Mouse (Mus musculus) stomach, embryonic 16.5 days (tissue): ENCODE data around the gene Dydc1. TPM values are rescaled to one million over a fixed set of nuclear protein-coding genes. Genes with fewer than 3 reads are reported as not detected.
"Not testable (repeated sequence)": the region's sequence is repeated elsewhere in the genome, so short reads cannot be mapped to it uniquely, and the experiment has no call there.

Experiments used
- ATAC-seq: fragments of 200-750 bp; cut with Nextera tagmentation; 2 replicates; pipeline ENCODE4 v1.8.0; 2017; ENCODE audit warnings: moderate number of reproducible peaks, moderate TSS enrichment; ENCODE audit not compliant: insufficient read depth, low FRiP score
- H3K27ac ChIP-seq: fragments of 300-500 bp; sonication (generic); 2 replicates; pipeline ENCODE4 v1.5.1; 2014; ENCODE audit warnings: low read length
- H3K27me3 ChIP-seq: fragments of 300-500 bp; sonication (generic); 2 replicates; pipeline ENCODE4 v1.6.1; 2014; ENCODE audit warnings: low read length, control low read depth, mixed read lengths; ENCODE audit not compliant: control insufficient read depth, insufficient read depth
- H3K36me3 ChIP-seq: fragments of 300-500 bp; sonication (generic); 2 replicates; pipeline ENCODE4 v1.6.1; 2014; ENCODE audit warnings: low read length; ENCODE audit not compliant: control insufficient read depth, insufficient read depth
- H3K4me1 ChIP-seq: fragments of 300-500 bp; sonication (generic); 2 replicates; pipeline ENCODE4 v1.6.1; 2014; ENCODE audit warnings: low read length, control low read depth, mixed read lengths; ENCODE audit not compliant: control insufficient read depth, insufficient read depth
- H3K4me2 ChIP-seq: fragments of 300-500 bp; sonication (generic); 2 replicates; pipeline ENCODE4 v1.6.1; 2014; ENCODE audit warnings: low read depth, low read length, mixed read lengths
- H3K4me3 ChIP-seq: fragments of 300-500 bp; sonication (generic); replicated peaks from 2 replicates; pipeline ENCODE4 v1.5.1; 2014; ENCODE audit warnings: mild to moderate bottlenecking, low read length
- H3K9ac ChIP-seq: fragments of 300-500 bp; sonication (generic); 2 replicates; pipeline ENCODE4 v1.6.1; 2014; ENCODE audit warnings: low read length
- H3K9me3 ChIP-seq: fragments of 300-500 bp; sonication (generic); replicated peaks from 2 replicates; pipeline ENCODE4 v1.6.1; 2016; ENCODE audit warnings: low read length, control low read depth; ENCODE audit not compliant: control insufficient read depth
- WGBS: fragments of 180-500 bp; shearing (Covaris S2); extraction: QIAGEN DNeasy Blood & Tissue Kit; methylation state at CpG from one replicate; pipeline ENCODE4 v1.1.7; 2014; 5-methylcytosine and 5-hydroxymethylcytosine counted together
- polyA plus RNA-seq: library from polyadenylated mRNA; unstranded; fragments of >200 nt; fragmentation: Nextera tagmentation; extraction: Ambion mirVana; gene quantifications from 2 replicates; pipeline ENCODE4 v1.2.1, GENCODE M21; 2015

The Dydc1 gene
- polyA plus RNA-seq, 1 experiment from 2014 or later: not detected

DNA sequence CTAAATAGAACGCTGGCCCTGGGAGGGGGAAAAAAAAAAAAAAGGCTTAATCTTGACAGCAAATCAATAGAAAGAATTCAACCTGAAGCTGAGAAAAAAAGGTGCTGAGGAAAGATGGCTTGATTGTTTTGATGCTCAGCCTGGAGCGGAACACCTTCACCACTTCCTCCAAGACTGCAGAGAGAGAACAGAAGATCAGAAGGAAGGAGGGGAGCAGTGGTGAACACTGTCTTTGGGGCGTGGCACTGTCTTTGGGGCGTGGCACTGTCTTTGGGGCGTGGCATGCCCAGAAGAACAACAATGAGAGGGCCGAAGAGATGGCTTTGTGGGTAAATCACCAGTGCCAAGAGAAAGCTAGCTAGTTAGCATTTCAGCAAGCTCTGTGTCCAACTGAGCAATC lies 22.2 kb upstream of the Dydc1 start:
- H3K9me3 ChIP-seq: no peaks in the 10 kb centered on the region
- no peak overlapping the region for H3K9ac ChIP-seq
- H3K27ac ChIP-seq: no peak overlapping the region
- no peaks in the 10 kb centered on the region for H3K27me3 ChIP-seq
- H3K4me3 ChIP-seq: no peak overlapping the region
- no peak for ATAC-seq
- WGBS: 51% methylated on average over 6 of the region's 6 CpGs
- H3K36me3 ChIP-seq: no peaks in the 10 kb centered on the region
- no peak overlapping the region for H3K4me2 ChIP-seq
- no peaks in the 10 kb centered on the region for H3K4me1 ChIP-seq

DNA sequence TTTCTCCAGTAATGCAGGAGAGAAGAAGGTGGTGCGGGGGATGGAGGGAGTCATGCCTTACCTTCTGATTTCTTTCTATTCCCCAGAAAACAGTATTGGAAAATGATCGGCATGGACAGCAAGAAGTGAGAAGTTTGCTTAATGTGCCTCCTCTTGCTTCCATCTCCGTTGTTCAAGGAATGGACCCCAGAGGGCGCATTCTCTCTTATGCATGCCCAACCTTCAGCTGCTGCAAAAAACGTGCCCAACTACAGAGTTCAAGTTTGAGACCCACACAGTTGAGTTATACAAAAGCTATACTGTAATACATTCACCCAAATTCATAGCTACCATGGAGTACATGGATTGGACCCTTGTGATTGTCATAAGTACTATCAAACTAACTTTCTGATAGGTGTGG lies 20.2 kb upstream of the Dydc1 start:
- no peak overlapping the region for H3K9ac ChIP-seq
- H3K4me1 ChIP-seq: no peaks in the 10 kb centered on the region
- H3K27me3 ChIP-seq: no peaks in the 10 kb centered on the region
- H3K27ac ChIP-seq: no peak overlapping the region
- no peaks in the 10 kb centered on the region for H3K9me3 ChIP-seq
- no peaks in the 10 kb centered on the region for H3K36me3 ChIP-seq
- no peak overlapping the region for H3K4me3 ChIP-seq
- ATAC-seq: no peak
- H3K4me2 ChIP-seq: no peak overlapping the region
- 75% methylated on average over 5 of the region's 5 CpGs for WGBS

DNA sequence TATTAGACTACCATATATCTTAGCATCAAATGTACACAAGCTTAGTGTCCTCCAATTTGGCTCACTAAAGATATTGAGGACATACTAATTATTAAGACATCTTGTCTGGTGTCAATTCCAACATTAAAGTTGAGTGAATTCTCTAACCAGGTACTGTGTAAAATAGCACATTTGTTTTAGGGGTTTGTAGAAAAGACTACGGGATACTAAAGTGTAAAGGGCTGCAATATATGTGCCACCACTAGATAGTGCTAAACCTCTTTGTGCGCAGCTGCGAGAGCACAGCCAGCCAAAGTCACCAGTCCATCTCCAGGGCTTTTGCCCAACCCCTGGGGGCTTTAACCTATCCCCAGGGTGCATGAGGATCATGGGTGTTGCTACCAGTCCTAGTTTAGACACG lies 19.5 kb upstream of the Dydc1 start:
- not testable (repeated sequence) for H3K27ac ChIP-seq, H3K4me2 ChIP-seq, H3K4me3 ChIP-seq, ATAC-seq, H3K9ac ChIP-seq, H3K36me3 ChIP-seq, H3K4me1 ChIP-seq, H3K27me3 ChIP-seq, H3K9me3 ChIP-seq
- WGBS: 76% methylated on average over 3 of the region's 4 CpGs

DNA sequence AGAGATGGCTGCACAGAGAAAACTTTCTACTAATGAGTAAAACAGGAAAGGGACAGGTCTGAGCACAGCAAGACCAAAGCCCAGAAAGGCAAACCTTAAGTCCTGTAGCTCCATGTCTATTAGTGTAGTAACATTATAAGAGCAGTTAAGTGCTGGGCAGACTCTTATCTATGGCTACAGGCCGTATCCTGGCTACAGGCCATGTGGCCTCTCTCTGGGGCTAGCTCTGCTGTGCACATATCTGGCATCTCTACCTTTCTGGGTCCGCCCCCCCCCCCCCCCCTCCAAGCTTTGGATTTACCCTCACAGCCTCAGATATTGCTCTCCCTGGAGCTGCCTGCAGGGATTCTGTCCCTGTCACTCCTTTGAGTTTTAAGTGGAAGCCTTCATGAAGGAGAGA lies 7.5 kb upstream of the Dydc1 start:
- Histone ChIP-seq H3K9me3 (no peaks in the 10 kb centered on the region), H3K36me3 (no peaks in the 10 kb centered on the region), H3K4me2 (no peak overlapping the region), H3K27me3 (no peaks in the 10 kb centered on the region), H3K9ac (no peak overlapping the region), H3K27ac (no peak overlapping the region), H3K4me1 (no peaks in the 10 kb centered on the region), H3K4me3 (no peak overlapping the region)
- no peak for ATAC-seq
- WGBS: 35% methylated on average over 2 of the region's 2 CpGs

DNA sequence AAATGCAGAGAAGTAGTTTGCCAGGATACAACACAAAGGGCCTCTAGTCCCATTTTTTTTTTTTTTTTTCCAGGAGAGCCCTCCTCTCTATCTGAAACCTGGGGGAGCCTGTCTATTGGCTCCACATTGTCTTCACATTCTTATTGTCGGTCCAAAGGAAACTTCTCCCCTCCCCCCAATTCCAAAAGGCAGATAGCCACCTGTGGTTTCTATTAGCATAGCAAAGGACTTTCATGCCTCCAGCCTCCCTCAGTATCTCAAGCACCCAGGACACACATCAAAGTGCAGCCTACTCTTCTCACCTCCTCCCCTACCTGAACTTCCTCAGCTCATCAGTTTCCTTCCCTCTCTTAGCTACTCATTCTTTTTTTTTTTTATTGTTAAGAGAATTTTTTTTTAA lies 6.3 kb upstream of the Dydc1 start:
- Histone ChIP-seq H3K4me1 (no peaks in the 10 kb centered on the region), H3K27me3 (no peaks in the 10 kb centered on the region), H3K36me3 (no peaks in the 10 kb centered on the region), H3K4me3 (no peak overlapping the region), H3K27ac (no peak overlapping the region), H3K9ac (no peak overlapping the region), H3K9me3 (no peaks in the 10 kb centered on the region), H3K4me2 (no peak overlapping the region)
- 18% methylated on average over 1 of the region's 1 CpGs for WGBS
- ATAC-seq: no peak

DNA sequence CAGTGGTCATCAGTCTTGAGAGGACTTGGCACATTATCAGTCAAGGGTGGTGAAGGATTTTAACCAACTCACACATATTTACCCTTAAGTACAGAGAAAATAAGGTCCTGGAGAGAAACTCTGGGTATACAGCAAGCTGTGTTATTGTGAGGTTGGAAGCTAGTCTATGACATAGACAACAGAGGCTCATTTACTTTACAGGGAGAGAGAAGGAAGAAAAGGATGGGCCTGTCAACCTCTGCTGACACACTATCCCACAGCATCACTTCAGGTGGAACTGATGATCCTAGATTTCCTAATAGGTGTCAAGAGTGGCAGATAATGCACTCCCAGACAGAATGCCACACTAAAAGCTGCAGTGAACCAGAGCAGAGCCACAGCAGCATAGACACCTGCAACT lies 3.6 kb upstream of the Dydc1 start, which contains the start of gene Dydc2:
Gene Dydc2 (minus strand): TSS at position 101 of the 400 bp plus-strand sequence.
- no peak for ATAC-seq
- Histone ChIP-seq H3K27ac (no peak within 1 kb of the TSS), H3K9ac (no peak within 1 kb of the TSS)

DNA sequence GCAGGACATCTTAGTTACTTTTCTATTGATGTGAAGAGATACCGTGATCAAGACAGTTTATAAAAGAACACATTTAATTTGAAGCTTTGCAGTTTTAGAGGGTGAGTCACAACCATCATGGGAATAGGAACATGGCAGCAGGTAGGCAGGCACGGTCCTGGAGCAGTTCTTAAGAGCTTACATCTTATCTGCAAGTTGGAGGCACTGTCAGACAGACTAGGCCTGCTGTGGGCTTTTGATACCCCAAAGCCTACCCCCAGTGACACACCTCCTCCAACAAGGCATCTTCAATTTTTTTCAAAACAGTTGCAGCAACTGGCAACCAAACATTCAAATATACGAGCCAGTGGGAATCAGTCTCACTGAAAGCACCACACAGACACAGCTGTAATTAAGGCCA lies 2.4 kb upstream of the Dydc1 start:
- no peak overlapping the region for H3K9ac ChIP-seq
- no peaks in the 10 kb centered on the region for H3K9me3 ChIP-seq
- H3K4me3 ChIP-seq: no peak overlapping the region
- no peak for ATAC-seq
- no peak overlapping the region for H3K27ac ChIP-seq
- no peaks in the 10 kb centered on the region for H3K36me3 ChIP-seq
- no peaks in the 10 kb centered on the region for H3K27me3 ChIP-seq
- H3K4me2 ChIP-seq: no peak overlapping the region
- peaks cover 5% of the 10 kb centered on the region for H3K4me1 ChIP-seq
- WGBS: 74% methylated on average over 3 of the region's 3 CpGs

More for the DNA sequence above, 3.6 kb upstream of the Dydc1 start, which contains the start of gene Dydc2:
- H3K4me3 ChIP-seq: no peak within 1 kb of the TSS
- H3K4me2 ChIP-seq: no peak within 1 kb of the TSS
- H3K4me1 ChIP-seq: peaks cover 5% of the 10 kb centered on the region
- no peaks in the 10 kb centered on the region for H3K36me3 ChIP-seq
- H3K27me3 ChIP-seq: no peaks in the 10 kb centered on the region
- no peaks in the 10 kb centered on the region for H3K9me3 ChIP-seq

DNA sequence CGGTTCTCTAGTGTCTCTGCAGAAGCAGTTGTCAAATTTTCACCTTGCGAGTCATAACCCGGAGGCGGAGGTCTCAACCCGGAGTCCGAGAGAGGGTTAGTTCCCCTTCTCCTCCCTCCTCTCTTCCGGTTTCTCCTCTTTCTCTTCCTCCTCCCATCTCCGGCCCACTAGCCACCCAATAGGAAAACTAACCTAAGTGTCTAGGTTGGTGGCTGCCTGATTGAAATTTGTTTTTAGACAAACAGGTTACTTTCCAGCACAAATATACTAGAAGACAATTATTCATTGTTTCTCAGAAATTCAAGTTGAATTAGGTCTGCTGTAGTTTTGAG lies 199 bp downstream of the Dydc1 start:
- peak overlapping the region; percentile 49 for H3K4me3 ChIP-seq
- peaks cover 5% of the 10 kb centered on the region for H3K4me1 ChIP-seq
- peak overlapping the region; percentile 69 for H3K4me2 ChIP-seq
- H3K9me3 ChIP-seq: no peaks in the 10 kb centered on the region
- no peaks in the 10 kb centered on the region for H3K36me3 ChIP-seq
- WGBS: under 1% methylated on average over 8 of the region's 8 CpGs
- no peak overlapping the region for H3K9ac ChIP-seq
- no peak for ATAC-seq
- no peaks in the 10 kb centered on the region for H3K27me3 ChIP-seq
- no peak overlapping the region for H3K27ac ChIP-seq

DNA sequence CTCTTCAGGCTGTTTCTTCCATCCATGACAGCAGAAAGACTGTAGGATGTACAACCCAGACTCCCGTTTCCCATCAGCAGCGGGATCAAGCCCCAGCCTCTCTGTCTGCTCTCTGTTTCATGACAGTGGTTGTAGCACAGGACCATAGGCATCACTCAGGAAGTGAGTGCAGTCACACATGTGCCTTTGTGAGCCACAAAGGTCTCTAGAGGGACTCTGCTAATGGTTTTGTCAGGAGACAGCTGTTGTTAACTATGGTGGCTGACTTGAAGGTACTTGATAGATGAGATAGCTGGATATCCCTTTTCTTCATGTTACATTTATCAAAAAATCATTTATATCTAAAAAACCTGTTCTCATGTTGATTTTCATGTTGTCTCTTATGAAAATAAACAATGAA lies 9.7 kb downstream of the Dydc1 start:
- Histone ChIP-seq H3K27me3 (no peaks in the 10 kb centered on the region), H3K27ac (no peak overlapping the region), H3K4me3 (no peak overlapping the region), H3K9me3 (no peaks in the 10 kb centered on the region), H3K4me1 (no peaks in the 10 kb centered on the region), H3K36me3 (no peaks in the 10 kb centered on the region), H3K4me2 (no peak overlapping the region), H3K9ac (no peak overlapping the region)
- ATAC-seq: no peak
- WGBS: 81% methylated on average over 2 of the region's 2 CpGs

DNA sequence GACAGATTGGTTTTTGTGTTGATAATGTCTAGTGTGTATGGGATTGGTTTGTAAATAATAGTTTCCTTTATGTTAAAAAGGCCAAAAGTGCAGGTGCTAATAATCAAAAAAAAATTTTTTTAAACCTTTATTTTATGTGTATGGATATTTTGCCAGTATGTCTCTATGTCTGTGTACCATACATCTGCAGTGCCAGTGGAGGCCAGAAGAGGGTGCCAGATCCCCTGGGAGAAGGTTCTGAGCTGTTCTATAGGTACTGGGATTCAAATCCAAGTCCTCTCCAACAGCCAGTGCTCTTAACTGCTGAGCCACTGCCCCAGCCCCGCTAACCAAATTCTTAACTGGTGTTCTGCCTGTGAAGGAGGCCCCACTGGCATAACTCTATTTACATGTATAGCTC lies 14.8 kb downstream of the Dydc1 start:
- H3K27me3 ChIP-seq: no peaks in the 10 kb centered on the region
- no peak overlapping the region for H3K9ac ChIP-seq
- no peak for ATAC-seq
- no peak overlapping the region for H3K4me3 ChIP-seq
- no peaks in the 10 kb centered on the region for H3K4me1 ChIP-seq
- H3K9me3 ChIP-seq: no peaks in the 10 kb centered on the region
- no peaks in the 10 kb centered on the region for H3K36me3 ChIP-seq
- H3K4me2 ChIP-seq: no peak overlapping the region
- WGBS: 94% methylated on average over 1 of the region's 1 CpGs
- H3K27ac ChIP-seq: no peak overlapping the region
